Mouse (Mus musculus): ENCODE measurements around the gene Gm45716. TPM values are rescaled to one million over a fixed set of nuclear protein-coding genes. Genes with fewer than 3 reads are reported as not detected.

The Gm45716 gene
- polyA plus RNA-seq, 1 experiment from 2014 or later: 22.0 TPM

Other genes starting within 250 kb of the Gm45716 start
- 1.5 and 1.6 TPM in 2 replicates for gene Pctp, start 184.8 kb upstream of the Gm45716 start, polyA plus RNA-seq (2015; fragmentation: Nextera tagmentation; extraction: Ambion mirVana)
- 12.4 and 14.6 TPM in 2 replicates for gene Tmem100, start 157.3 kb upstream of the Gm45716 start, polyA plus RNA-seq (2015; fragmentation: Nextera tagmentation; extraction: Ambion mirVana)
- 110 and 124 TPM in 2 replicates for gene Mmd, start 61.8 kb downstream of the Gm45716 start, polyA plus RNA-seq (2015; fragmentation: Nextera tagmentation; extraction: Ambion mirVana)
- gene Hlf, start 203.2 kb downstream of the Gm45716 start, polyA plus RNA-seq (2015; fragmentation: Nextera tagmentation; extraction: Ambion mirVana): 5.2 and 6.3 TPM in 2 replicates